Mouse (Mus musculus): Measurements from ENCODE around the gene Pmp22. TPM values are rescaled to one million over a fixed set of nuclear protein-coding genes. Genes with fewer than 3 reads are reported as not detected.

Pmp22 gene
- total RNA-seq, 2 experiments from 2014 or later: 26.4 to 34.5 TPM

DNA sequence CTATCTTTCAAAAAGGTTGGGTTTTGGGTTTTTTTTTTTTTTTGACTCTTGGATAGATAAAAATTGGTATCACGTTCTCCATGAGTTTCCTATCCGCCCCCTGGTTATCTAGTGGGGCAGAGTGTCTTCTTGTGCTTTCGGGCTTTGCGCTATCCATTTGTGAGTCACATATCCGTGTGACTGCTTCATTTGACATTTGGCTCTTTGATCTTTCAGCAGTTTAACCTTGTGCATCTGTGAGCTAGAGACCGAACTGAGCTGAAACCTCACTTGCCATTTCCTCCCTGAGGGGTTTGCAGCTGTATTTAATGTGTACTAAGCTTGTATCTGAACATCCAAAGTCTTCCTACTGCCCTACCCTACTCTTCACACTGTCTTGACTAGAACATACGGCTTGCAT lies 17.8 kb downstream of the Pmp22 start:
- DNase-seq (ENCODE audit: low spot score in 2 of 2): no peak
- intact Hi-C loops (cut with DNase I): no loop called here

DNA sequence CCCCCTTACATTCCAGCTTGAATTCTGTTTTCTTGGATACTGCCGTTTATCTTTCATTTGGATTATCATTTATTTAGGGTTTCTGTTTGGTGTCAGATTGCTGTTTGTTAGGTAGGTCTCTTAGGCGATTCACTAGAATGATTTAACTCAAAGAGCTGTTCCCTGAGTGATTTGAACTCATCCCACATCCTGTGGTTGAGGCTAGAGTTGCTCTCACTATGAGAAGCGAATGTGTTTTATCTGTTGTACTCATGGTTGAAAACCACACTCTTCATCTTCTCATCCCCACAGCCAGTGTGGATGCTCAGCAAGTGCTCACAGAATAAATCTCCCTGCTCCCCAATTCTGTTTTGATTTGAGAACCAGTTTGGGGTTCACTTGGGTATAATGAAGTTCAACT lies 19.5 kb downstream of the Pmp22 start:
- intact Hi-C loops (cut with DNase I): no loop called here
- DNase-seq (ENCODE audit: low spot score in 2 of 2): no peak

DNA sequence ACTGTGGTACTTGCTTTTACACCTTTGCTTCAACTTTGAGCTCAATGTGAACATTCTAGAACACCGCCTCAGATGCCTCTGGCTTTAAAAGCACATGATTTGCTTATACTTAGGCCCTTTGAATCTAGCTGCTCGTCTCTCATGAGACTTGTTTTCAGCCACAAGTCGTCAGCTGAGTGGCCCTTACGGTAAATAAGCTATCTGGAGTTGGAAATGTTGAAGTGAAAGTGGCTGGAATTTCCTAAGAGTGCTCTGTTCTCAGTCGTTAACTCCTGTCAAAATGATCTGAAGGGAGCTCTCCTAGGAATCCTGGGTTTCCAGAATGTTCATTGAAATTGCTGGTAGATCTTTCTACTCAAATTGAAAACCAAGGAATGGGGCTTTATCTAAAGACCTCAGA lies 23.1 kb downstream of the Pmp22 start:
- no peak for DNase-seq (ENCODE audit: low spot score in 2 of 2)
- intact Hi-C loops (cut with DNase I): no loop called here

DNA sequence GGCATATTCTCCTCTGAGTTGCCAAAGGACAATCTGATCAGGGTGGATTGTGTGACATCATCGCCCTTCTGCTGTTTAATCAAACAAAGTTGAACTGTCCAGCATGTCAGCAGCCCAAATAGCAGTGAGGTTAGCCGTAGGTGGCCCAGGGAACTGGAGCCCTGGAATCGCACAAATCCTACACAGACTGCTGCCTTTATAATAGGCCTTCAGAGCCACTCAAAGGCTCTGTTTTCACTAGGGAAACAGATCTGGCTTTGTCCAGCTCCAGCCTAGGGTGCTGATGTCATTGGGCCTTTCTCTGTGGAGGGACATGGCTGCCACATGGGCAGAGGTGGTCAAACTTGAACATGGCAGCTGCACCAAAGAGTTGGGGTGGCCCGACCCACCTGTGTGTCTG lies 28.3 kb downstream of the Pmp22 start:
- DNase-seq (ENCODE audit: low spot score in 2 of 2): no peak
- intact Hi-C loops (cut with DNase I): no loop called here

DNA sequence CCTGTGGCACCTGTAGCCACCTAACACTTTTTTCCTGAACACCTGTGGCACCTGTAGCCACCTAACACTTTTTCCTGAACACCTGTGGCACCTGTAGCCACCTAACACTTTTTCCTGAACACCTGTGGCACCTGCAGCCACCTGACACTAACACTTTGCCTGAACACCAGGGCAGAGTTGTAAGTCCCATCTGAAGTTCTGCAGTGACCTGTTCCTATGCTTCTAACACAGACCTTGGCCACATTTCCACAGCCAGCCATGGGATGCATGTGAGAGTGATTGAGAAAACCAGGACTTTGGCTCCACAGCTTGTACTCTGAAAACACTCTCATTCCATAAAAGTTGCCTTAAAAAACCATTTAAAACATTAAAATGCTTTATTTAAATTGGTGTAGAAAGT lies 32.1 kb downstream of the Pmp22 start:
- intact Hi-C loops (cut with DNase I): no loop called here
- no peak for DNase-seq (ENCODE audit: low spot score in 2 of 2)

DNA sequence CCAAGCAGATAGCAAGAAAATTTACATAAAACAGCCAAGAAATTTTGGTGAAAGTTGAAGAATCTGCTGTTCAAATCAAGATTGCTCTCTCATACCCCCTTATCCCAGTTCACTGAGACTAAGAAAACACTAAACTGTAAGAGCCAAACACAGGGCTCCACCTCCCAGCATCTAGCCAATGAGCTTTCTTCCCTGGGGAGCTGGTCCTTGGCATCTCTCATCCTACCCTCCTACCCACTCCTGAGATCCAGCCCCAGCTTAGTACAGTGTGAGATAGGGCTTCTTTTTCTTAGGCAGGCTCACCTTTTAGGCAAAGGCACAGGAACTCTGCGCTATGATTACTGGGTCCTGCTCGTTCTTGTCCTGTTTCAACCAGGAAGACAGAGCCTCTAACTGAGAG lies 34.0 kb downstream of the Pmp22 start:
- DNase-seq (ENCODE audit: low spot score in 2 of 2): no peak
- intact Hi-C loops (cut with DNase I): no loop called here

DNA sequence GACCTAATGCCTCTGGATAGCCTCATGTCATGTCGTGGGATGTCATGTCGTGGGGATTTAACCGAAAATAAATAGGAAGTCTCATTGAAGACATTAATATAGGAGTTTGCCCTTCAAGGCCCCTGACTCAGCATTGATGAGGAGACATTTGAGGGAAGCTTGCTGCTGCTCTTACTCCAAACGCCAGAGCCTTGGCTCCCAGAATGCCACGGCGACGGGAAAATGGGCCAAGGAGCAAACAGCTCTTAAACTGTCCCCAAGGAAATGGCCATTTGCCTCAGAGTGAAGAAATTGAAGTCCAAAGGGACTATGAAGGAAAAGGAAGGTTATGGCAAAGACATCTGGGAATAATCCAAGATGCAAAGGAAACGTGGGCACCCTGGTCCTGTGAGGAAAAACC lies 34.8 kb downstream of the Pmp22 start:
- intact Hi-C loops (cut with DNase I): no loop called here
- DNase-seq (ENCODE audit: low spot score in 2 of 2): no peak

DNA sequence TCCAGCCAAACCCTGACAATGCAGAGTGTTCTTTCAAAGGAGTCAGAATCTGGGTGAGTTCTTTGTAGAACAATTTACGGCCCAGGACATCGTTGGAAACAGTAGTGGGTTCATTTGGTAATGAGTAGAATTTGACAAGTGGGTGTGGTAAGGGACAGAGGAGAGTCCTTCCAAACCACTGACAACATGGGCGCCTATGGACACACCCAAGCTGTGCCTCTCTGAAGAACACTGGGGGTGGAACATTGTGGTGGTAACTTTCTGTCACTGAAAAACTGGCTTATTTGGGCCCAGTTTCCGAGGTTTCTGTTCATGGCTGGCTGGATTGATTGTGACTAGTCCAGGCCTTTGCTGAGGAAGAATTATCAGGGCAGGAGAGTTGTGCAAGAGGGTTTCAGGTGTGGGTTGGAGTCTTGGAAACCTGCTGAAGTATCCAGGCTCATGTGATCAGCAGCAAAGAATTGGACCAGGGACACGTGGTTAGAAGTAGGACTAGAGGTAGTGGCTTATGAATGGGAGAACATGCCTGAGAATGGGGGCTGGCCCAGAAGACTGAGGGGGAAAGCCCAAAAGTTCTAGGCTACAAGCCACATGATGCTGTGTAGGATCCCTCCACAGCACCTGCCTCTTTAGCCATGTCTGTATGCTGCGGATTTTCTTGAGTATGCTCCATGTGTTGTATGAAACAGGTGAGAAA lies 35.4 kb downstream of the Pmp22 start:
- intact Hi-C loops (cut with DNase I): no loop called here
- DNase-seq (ENCODE audit: low spot score in 2 of 2): no peak

DNA sequence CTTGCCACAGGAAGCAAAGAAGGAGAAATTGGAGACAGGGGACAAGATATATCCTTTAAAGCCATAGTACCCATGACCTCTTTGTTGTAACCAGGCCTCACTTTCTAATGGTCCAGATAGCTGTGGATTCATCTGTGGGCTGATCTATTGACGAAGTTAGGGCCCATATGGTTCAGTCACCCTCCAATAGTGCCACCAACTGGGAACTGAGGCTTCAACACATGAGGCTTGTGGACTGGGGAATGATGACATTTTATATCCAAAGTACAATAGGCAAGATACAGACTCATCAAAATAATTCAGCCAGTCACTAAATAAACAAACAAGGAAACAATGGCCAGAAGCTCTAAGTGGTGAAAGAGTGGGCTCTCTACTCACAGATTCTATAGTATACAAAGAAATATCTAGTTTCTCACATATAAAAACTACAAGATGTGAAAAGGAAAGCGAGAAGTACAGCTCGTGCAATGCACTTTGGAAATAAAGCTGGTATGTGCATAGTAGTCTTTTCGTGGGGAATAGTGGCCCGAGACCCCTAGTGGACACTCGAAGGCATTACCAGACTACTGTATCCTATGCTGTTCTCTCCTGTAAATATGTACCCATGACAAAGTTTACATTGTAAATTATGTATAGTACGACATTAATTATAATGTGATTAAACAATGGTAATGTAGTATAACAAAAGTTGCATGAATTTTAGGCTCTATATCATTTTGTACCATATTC lies 36.1 kb downstream of the Pmp22 start:
- no peak for DNase-seq (ENCODE audit: low spot score in 2 of 2)
- intact Hi-C loops (cut with DNase I): no loop called here

DNA sequence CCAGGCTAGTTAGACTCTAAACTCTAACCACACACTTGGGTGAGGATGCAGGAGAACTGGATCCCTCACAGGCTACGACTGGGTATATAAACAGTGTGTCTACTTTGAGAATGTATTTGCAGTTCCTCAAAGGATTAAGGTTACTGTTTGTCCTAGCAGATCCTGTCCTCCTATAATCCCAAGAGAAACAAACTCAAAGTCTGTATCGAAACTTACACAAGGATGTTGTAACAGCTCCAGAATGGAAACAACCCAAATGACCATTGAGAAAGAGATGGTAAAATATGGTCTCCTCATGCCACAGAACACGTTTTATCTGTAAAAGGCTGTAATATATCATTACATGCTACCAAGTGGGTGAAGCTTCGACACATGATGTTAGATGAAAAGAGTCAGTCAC lies 39.0 kb downstream of the Pmp22 start:
- intact Hi-C loops (cut with DNase I): no loop called here
- no peak for DNase-seq (ENCODE audit: low spot score in 2 of 2)

DNA sequence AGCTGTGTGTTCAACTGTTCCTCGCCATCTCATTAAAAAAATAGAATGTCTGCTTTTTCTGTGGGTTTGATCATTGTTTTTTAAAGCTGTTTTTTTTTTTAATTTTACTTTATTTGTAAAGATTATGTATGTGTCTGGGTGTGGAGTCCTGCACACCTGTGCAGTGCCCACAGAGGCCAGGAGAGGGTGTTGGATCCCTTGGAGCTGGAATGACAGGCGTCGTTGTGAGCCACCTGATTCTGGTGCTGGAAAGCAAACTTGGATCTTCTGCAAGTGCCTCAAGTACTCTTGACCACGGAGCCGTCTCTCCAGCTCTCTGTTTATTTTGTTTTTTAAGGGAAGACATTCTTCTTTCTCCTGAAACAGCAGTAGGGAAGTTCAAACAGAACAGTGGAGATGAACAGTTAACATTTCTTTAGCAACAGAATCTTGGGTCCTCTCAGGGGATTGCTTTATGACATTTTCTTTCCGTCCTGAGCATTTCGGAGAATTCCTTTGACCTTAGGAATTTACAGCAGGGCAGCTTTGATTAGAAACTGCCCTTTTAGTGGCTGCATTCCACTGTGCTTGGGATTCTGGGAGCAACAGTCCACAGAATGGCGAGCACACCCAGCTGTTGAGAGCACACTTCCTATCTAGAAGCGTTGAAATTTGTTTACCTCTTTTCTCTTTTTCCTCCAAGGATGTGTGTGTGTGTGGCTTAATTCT lies 39.9 kb downstream of the Pmp22 start:
- intact Hi-C loops (cut with DNase I): no loop called here
- no peak for DNase-seq (ENCODE audit: low spot score in 2 of 2)

DNA sequence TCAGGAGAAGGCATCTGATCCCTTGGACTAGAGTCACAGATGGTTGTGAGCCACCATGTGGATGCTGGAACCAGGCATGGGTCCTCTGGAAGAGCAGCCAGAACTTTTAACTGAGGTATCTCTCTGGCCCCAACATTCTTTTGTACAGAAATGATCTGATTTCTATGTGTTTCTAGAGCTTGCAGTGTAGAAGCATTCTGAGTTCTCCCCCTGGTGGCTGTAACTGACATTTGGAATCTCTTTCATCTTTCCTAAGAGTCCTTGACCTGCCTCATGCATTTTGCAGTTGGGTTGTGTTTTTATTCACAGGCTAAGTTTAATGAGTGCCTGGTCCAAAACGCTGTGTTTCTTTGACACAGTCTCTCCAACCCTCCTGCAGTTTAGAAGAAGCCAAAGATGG lies 43.2 kb downstream of the Pmp22 start:
- peak; percentile 53 to 70 for DNase-seq (ENCODE audit: low spot score in 2 of 2)
- intact Hi-C loops (cut with DNase I): loop anchor here (5.0 kb wide), 3 partner anchors 250 to 430 kb away; no protein-coding TSS in a partner anchor

DNA sequence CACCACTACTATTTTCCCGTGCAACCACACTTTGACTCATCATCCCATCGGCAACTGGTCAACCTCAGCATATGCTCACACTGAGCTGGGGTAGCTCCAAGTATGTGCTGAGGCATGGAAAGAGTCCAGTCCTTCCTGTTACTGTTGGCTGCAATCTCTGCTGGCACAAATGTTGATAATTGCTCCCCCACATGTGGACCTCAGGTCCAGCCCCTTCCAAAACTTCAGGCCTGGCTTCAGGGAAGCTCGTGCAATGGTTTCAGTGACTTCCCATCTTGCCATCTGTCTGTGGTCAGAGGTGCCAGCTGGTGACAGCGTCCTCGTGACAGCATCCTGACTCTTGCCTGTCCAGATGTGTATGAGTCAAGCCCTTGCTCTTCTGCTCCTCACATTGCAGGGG lies 44.8 kb downstream of the Pmp22 start:
- intact Hi-C loops (cut with DNase I): loop anchor here (5.0 kb wide), 3 partner anchors 251 to 431 kb away; no protein-coding TSS in a partner anchor
- DNase-seq (ENCODE audit: low spot score in 2 of 2): no peak

DNA sequence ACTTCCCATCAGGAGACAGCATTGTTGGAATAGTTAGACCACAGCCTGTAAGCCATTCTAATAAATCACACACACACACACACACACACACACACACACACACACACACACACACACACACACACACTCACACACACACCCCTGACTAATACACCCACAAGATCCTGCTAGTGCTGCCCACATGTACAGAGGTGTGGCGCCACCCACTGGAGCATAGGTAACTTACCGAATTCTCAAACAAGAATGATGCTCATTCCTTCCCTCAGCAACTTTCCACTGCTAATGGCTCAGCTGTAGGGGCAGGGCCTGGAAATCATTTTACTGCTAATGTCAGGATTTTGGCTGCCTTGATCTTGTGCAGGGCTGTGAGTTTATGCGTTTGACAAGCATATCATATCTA lies 46.5 kb downstream of the Pmp22 start:
- intact Hi-C loops (cut with DNase I): no loop called here

DNA sequence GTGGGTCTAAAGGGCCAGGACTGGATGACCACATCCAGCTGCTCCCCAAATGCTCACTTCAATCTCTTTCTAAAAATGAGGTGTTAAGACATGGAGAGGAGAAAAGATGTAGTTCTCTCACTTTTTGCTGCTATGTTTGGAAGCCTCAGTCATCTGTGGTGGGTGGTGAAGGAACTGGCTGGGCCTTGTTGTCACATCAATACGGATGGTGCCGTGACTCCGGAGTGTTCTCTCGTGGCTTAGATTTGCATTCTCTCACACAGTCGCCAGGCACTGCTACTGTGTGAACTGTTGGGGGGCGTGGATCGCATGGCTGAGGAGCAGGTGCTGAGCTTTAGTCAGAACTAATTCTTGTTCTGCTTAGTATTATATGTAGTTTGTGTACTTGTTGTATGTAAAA lies 47.6 kb downstream of the Pmp22 start:
- intact Hi-C loops (cut with DNase I): no loop called here
- peak; percentile 50 to 92 for DNase-seq (ENCODE audit: low spot score in 2 of 2)

More for the DNA sequence above, 46.5 kb downstream of the Pmp22 start:
- DNase-seq (ENCODE audit: low spot score in 2 of 2): peak in 1 of 2 experiments; percentile 28

DNA sequence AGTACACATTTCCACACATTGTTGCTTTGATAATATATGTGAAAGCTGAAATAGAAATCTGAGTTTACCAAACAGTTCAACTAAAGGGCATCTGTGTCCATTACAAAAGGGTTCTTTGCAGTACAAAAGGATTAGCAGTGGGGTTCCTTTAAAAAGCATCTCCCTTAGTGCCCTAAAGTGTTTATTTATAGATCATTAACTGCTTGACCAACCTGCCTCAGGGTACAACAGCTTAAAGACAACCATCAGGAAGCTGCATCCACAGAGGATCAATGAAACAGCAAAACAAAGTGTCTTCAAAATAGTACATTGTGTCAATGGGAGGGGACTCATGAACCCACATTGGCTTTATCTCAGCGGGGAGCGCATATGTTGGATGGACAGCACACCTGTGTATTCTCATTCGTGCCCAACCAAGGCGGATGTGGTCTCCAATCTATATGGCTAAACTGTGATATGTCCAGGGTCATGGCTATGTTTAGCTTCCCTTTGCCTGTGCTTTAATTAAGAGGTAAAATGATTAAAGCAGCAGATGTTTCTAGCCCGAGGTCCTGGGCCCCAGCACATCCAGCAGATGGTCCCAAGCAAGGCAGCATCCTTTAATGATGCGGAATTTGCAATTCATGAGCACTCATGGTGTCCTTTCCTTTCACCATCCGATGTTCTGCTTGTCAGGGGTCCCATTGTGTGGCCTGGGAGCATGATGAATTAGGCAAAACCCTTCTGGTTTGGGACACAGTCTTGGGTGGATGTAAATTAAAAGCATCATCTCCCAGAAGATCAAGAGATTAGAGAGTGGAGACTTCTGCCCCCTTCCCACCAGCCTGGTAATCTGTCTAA lies 51.7 kb downstream of the Pmp22 start:
- intact Hi-C loops (cut with DNase I): no loop called here
- no peak for DNase-seq (ENCODE audit: low spot score in 2 of 2)

DNA sequence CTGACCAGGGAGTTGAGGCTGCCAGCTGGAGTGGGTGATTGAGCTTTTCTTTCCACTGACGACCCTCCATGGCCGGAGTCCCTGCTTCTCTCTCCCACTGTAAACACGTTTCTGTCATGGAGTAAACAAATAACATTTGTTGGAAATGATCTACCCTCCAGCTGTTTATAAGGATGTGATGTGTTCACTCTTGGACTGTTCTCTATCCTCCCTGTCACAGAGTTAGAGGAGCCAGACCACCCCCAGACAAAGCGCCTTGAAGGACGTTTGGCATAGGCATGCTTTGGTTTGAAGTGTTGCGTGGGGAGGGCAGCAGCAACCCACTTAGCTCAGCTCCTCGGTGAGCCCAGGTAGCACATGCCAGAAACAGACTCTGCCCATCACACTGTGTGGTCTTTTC lies 60.0 kb downstream of the Pmp22 start:
- intact Hi-C loops (cut with DNase I): no loop called here
- DNase-seq (ENCODE audit: low spot score in 2 of 2): no peak

DNA sequence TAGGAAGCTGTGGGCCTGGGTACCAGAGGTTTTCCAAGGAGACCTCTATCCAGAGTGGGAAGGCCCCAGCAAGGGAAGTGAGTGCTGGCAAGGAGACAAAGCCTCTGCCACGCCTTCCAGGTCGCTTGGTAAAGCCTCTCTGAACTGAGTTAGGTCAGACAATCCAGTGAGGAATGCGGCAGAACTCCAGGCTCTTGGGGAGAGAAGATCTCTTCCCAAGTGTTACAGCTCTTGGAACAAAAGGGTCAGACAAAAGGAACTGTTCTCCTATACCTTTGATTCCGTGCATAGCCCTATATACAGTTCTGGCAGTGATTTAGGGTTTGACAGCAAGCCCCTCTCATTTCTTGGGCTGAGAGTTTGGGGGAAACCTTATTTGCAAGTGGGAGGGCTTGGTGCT lies 69.3 kb downstream of the Pmp22 start:
- no peak for DNase-seq (ENCODE audit: low spot score in 2 of 2)
- intact Hi-C loops (cut with DNase I): no loop called here

DNA sequence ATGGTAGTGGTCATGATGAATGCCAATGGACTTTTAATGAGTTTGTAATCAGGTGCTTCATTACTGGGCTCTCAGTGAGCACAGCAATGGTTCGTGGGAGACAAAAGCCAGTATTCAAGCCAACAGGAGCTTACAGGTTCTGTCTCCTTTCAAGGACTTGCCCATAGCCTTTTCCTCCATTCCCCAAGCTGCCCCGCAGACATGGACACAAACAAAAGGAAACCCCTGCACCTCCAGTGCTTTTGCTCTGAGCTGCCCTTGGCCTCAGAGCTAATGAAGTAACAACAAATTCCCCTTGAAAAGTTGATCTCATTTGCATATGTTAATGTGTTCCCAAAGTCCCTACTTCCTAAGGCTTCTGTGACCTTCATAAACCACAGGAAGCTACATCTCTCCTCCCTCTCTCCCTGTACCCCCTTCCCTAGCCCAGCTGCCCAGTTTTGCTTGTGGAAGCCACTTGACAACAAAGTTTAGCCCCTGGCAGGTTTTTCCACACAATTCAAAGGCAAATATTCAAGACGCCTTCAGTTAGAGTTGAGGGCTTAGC lies 73.3 kb downstream of the Pmp22 start:
- DNase-seq (ENCODE audit: low spot score in 2 of 2): peak in 1 of 2 experiments; percentile 6
- intact Hi-C loops (cut with DNase I): no loop called here

All from left cerebral cortex, postnatal 25 days (tissue).